ENCODE assay signal across 24 mouse cellular contexts in the genomic region with DNA sequence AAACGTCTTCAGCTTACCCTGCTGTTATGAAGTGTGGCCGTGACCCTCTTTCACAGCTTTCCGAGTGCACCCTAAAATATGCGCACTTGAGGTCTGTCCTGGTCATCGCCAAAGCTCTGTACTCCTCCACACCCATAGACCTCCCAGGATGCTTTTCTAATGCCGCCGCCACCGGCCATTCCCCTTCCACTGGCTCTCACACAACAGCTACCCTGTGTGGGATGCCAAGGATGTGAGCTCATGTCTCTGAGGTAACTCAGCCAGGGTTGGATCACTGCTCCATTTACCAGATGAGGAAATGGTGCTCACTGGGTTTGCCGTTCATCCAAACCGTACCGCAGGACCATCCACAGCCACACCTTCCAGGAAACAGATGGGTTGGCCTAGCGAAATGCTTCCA.
A peak's percentile ranks its signal among the peaks of the same experiment; 100 is the strongest.
DNase-seq lines count a peak whose midpoint lies in the region; ATAC-seq and TF ChIP-seq lines count a peak whose summit lies in the region.
"Had no signal": no experiment of that assay in that cellular context is flagged by ENCODE, and none has a peak within 500 bp of the region (broad histone marks: within the 10 kb centered on the region; RNA-seq: fewer than 3 reads in every experiment).

No protein-coding gene starts in this region.

- peak; percentile 11 for DNase-seq in gastrocnemius, adult 18-20 months (ENCODE audit: low spot score)
- DNase-seq in gastrocnemius, adult 8-10 months (ENCODE audit: low spot score in 2 of 2), result no peak
- peak; percentile 2 for DNase-seq in urinary bladder, postnatal 14 days (ENCODE audit: low spot score)
- no peak for DNase-seq in urinary bladder, adult 2 months (ENCODE audit: low spot score)
- DNase-seq in cerebellum, adult 9-11 months, result no peak
- DNase-seq: adrenal gland, postnatal 10 days; adrenal gland, postnatal 36 days; B cell, adult 2 months; cerebellum, adult 18-20 months; cerebellum, adult 9-10 months; cerebellum, postnatal 25 days; forebrain, postnatal 0 days; gastrocnemius, postnatal 25 days; heart, adult 2 months had no signal

- TF ChIP-seq CTCF in intestine, postnatal 0 days (IDR thresholded peaks at IDR 0.05; ENCODE audit: low read depth), result no peak

- H3K9me3 ChIP-seq in intestine, embryonic 15.5 days, result no peaks in the 10 kb centered on the region
- H3K9me3 ChIP-seq in intestine, postnatal 0 days (ENCODE audit: control insufficient read depth), result no peaks in the 10 kb centered on the region
- no peaks in the 10 kb centered on the region for H3K9me3 ChIP-seq in kidney, embryonic 15.5 days (replicated peaks)
- H3K9me3 ChIP-seq: embryonic facial prominence, embryonic 12.5 days; embryonic facial prominence, embryonic 15.5 days; heart, embryonic 10.5 days; heart, embryonic 13.5 days; hindbrain, embryonic 12.5 days; hindbrain, embryonic 15.5 days had no signal

- H3K9ac ChIP-seq in intestine, embryonic 15.5 days, result no peak overlapping the region
- no peak overlapping the region for H3K9ac ChIP-seq in intestine, postnatal 0 days (ENCODE audit: low read depth, low read length)
- H3K9ac ChIP-seq in kidney, embryonic 15.5 days, result no peak overlapping the region
- H3K9ac ChIP-seq: embryonic facial prominence, embryonic 12.5 days; embryonic facial prominence, embryonic 15.5 days; forebrain, postnatal 0 days; heart, embryonic 13.5 days; hindbrain, embryonic 12.5 days; hindbrain, embryonic 15.5 days had no signal

- no peaks in the 10 kb centered on the region for H3K36me3 ChIP-seq in intestine, embryonic 15.5 days
- no peaks in the 10 kb centered on the region for H3K36me3 ChIP-seq in intestine, postnatal 0 days (ENCODE audit: control insufficient read depth, insufficient read depth)
- no peaks in the 10 kb centered on the region for H3K36me3 ChIP-seq in kidney, embryonic 15.5 days
- H3K36me3 ChIP-seq: embryonic facial prominence, embryonic 12.5 days; embryonic facial prominence, embryonic 15.5 days; heart, embryonic 10.5 days; heart, embryonic 13.5 days; hindbrain, embryonic 12.5 days; hindbrain, embryonic 15.5 days had no signal

- ATAC-seq in intestine, embryonic 15.5 days, result 0 out of 2 replicates have a peak, but pooled peaks have one; percentile 25
- no peak for ATAC-seq in intestine, postnatal 0 days
- no peak for ATAC-seq in kidney, embryonic 15.5 days (replicated peaks; ENCODE audit: low FRiP score)
- ATAC-seq: forebrain, embryonic 14.5 days; forebrain, postnatal 0 days had no signal

- no peaks in the 10 kb centered on the region for H3K27me3 ChIP-seq in intestine, embryonic 15.5 days (replicated peaks)
- no peaks in the 10 kb centered on the region for H3K27me3 ChIP-seq in intestine, postnatal 0 days (replicated peaks; ENCODE audit: control insufficient read depth, insufficient read depth, low read length)
- 0 out of 2 replicates have a peak, but pooled peaks cover 5% of the 10 kb centered on the region for H3K27me3 ChIP-seq in kidney, embryonic 15.5 days
- H3K27me3 ChIP-seq: embryonic facial prominence, embryonic 12.5 days; embryonic facial prominence, embryonic 15.5 days; heart, embryonic 13.5 days; hindbrain, embryonic 12.5 days; hindbrain, embryonic 15.5 days had no signal

- H3K4me1 ChIP-seq in intestine, embryonic 15.5 days (replicated peaks), result no peaks in the 10 kb centered on the region; the same call in 1 of the 2 replicates
- no peaks in the 10 kb centered on the region for H3K4me1 ChIP-seq in intestine, postnatal 0 days (replicated peaks; ENCODE audit: control insufficient read depth, insufficient read depth, low read length)
- H3K4me1 ChIP-seq in kidney, embryonic 15.5 days, result peaks cover 20% of the 10 kb centered on the region
- H3K4me1 ChIP-seq: embryonic facial prominence, embryonic 12.5 days had no signal

- H3K4me2 ChIP-seq in intestine, embryonic 15.5 days (replicated peaks), result no peak overlapping the region
- no peak overlapping the region for H3K4me2 ChIP-seq in intestine, postnatal 0 days (replicated peaks; ENCODE audit: low read depth)
- H3K4me2 ChIP-seq in kidney, embryonic 15.5 days, result no peak overlapping the region
- H3K4me2 ChIP-seq: embryonic facial prominence, embryonic 12.5 days; embryonic facial prominence, embryonic 15.5 days; heart, embryonic 13.5 days; hindbrain, embryonic 12.5 days; hindbrain, embryonic 15.5 days had no signal

- WGBS in intestine, embryonic 15.5 days, result 88% methylated on average over 12 of the region's 12 CpGs
- WGBS in intestine, postnatal 0 days, result 90% methylated on average over 12 of the region's 12 CpGs
- WGBS in kidney, embryonic 15.5 days, result 87% methylated on average over 12 of the region's 12 CpGs

- H3K27ac ChIP-seq in intestine, embryonic 15.5 days, result no peak overlapping the region
- H3K27ac ChIP-seq in intestine, postnatal 0 days (ENCODE audit: low read depth, low read length), result no peak overlapping the region
- no peak overlapping the region for H3K27ac ChIP-seq in kidney, embryonic 15.5 days
- H3K27ac ChIP-seq: embryonic facial prominence, embryonic 12.5 days; embryonic facial prominence, embryonic 15.5 days; heart, adult 2 months; heart, embryonic 10.5 days; heart, embryonic 13.5 days; hindbrain, embryonic 12.5 days; hindbrain, embryonic 15.5 days had no signal

- H3K4me3 ChIP-seq in intestine, embryonic 15.5 days (replicated peaks), result no peak overlapping the region
- H3K4me3 ChIP-seq in intestine, postnatal 0 days (ENCODE audit: low read depth, low read length), result no peak overlapping the region
- H3K4me3 ChIP-seq in kidney, embryonic 15.5 days (replicated peaks), result no peak overlapping the region
- H3K4me3 ChIP-seq: embryonic facial prominence, embryonic 12.5 days; embryonic facial prominence, embryonic 15.5 days; heart, adult 2 months; heart, embryonic 10.5 days; heart, embryonic 13.5 days; hindbrain, embryonic 12.5 days; hindbrain, embryonic 15.5 days had no signal

Comparison
In these comparisons a context has a peak if more than half of its experiments do, and no peak if none do; other contexts are left out.
1. DNase-seq: peak in gastrocnemius, adult 18-20 months (single experiment) and urinary bladder, postnatal 14 days (single experiment); none in gastrocnemius, adult 8-10 months (0 of 2), urinary bladder, adult 2 months (single experiment) and cerebellum, adult 9-11 months (single experiment).